Mouse (Mus musculus) spleen, postnatal 36 days (tissue): ENCODE measurements around the gene Il17rd.

Experiments
- DNase-seq, 2 experiments: peaks; one replicate each; pipeline ENCODE4 v3.0.0; 2022; ENCODE audit warnings: low spot score in 2 of 2, mixed read lengths in 1 of 2

Il17rd gene

GRCm38 (mm10) chr14:27094247-27094646 lies 55.5 kb downstream of the Il17rd start:
- DNase-seq, result no peak

GRCm38 (mm10) chr14:27096133-27096532 lies 57.4 kb downstream of the Il17rd start:
- DNase-seq, result no peak

- peak; percentile 50 to 58 for DNase-seq
These were observed 58.0 kb downstream of the Il17rd start for GRCm38 (mm10) chr14:27096779-27097178.

GRCm38 (mm10) chr14:27101735-27102134 lies 63.0 kb downstream of the Il17rd start:
- no peak for DNase-seq

DNA sequence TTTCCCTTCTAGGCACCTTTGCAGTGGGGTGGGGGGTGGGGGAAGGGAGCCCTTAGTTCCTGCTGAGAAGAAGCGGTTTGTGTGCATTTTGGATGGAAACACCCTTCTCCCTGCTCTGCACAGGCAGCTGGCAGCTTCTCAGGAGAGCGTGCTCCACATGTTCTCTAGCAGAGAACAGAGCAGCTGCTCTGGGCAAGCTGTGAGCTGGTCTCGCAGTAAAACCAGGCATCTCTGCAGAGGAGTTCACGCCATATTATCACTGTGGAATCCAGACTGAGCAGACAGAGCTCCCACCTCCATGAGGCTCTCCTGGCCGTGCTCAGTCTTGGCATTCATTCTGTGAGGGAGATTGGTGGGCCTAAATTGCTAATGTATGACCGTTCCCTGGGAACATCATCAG lies 64.0 kb downstream of the Il17rd start:
- no peak for DNase-seq

DNA sequence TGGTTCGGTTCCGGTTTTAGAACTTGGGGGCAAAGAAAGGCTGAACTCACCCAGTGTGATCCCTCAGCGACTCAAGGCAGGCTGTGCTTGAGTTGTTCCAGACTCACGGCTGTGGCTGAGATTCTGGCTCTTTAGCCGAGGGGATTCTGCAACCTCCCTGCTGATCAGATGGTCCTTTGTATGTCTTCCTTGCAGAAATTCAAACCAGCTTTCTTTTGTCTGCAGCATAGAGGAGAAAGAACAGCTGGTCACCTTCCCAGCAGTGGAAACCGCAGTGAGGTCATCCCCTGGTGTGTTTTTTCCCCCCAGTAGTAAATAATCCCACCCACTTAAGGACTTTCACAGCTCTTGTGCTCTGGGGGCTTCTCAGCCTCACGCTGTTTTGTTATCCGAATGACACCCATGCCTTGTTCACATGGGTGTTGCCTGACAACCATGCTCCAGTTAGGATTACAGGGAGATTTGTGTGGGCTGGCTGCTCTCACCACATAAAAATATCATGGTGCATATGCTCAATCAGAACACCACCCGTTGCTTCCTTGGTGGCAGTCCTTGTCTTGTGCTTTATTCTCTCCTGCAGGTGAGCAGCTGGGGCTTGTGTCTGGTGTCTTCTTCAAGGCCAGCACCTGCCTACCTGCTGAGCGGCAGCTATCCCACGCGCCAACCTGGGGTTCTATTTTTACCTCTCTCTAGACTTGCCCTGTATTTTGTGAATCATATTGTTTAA lies 67.2 kb downstream of the Il17rd start:
- DNase-seq, result no peak

- no peak for DNase-seq
These were observed 70.2 kb downstream of the Il17rd start for GRCm38 (mm10) chr14:27108748-27109504.

DNA sequence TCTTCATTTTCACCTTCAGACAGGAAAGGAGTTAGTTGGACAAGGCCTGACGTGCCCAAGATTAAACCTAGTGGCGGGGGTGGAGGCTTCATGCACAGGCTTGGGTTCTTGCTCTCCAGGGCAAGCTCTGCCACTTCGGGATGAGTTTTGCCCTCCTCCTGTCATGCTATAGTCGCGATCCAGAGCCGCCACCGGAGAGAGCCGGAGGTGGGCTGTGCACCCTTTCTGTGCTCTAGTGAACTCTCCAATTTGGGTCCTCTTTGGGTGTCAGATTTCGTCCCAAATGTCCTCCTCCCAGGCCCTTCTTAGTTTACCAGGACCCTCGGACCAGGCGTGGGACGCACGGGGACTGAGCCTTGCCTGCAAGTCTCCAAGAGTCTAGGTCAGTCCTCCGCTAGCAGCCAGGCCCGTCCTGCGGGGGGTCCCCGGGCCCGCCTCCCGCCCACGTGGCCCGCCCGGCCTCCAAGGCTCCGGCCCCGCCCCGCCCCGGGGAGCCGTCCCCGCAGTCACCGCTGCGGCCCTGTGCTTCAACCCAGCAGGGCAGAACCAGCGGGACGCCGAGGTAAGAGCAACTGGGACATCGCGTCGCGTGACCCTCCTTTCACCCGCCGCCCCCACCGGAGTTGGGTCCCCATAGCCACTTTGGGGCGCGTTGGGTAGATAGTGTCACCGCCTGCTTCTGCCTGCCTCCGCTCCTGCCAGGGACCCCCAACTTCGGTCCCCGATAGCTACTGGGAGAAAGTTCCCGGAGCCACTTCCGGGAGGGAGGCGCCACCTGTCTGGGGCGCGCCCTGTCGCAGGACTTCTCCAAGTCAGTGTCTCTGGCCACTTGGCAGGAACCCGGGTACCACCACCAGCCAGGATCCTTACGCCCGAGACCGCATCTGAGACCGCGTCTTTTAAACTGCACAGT lies 75.9 kb downstream of the Il17rd start, which contains the start of gene Arhgef3:
Arhgef3 (plus strand) TSS at position 538 of the 913 bp plus-strand sequence.
- DNase-seq, result peak; percentile 8 to 19

DNA sequence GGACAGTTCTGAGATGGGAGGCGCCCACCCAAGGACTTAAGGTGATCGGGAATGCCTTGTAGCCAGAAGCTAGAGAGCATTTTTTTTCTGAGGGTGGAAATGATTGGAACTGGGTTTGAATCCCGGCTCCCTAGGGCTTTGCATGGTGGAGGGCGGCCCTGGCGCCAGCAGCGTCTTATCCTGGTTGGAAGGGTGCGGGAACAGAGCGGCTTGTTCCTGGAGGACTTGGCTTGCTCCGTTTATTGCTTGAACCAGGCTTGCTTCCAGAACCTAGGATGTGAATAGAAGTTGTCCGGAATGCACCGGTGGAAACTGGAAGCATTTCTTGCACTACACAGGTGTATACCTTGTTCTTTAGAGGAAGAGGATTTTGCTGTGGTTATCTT lies 76.5 kb downstream of the Il17rd start:
- DNase-seq, result no peak

- DNase-seq, result no peak
These were observed 77.2 kb downstream of the Il17rd start for GRCm38 (mm10) chr14:27115991-27116390.

DNA sequence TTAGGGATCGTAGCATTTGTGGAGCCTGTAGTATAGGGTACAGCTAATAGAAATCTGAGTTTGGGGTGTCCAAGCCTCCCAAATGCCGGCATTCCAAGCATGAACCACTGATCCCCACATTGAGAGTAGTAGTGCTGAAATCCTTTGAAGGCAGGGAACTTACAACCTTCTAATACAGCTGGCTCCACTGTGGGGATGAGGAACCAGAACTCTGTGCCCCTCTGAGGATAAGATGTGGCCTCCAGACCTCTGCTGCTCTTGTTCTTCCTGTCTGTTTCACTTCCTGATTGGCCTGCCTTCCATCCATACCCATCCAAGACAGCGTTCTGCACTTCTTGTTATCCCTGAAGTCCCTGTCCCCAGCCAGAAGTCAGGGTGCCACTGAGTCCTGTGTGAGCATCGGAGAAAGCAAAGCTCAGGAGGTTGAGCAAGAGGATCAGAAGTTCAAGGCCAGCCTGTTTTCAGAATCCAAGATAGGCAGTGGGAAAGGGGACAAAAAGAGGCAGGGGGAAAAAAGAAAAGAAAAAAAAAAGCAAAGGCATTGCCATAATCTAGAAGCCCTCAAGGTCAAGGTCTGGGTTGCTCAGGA lies 77.9 kb downstream of the Il17rd start:
- no peak for DNase-seq

- DNase-seq, result no peak
These were observed 79.8 kb downstream of the Il17rd start for GRCm38 (mm10) chr14:27118546-27118945.

DNA sequence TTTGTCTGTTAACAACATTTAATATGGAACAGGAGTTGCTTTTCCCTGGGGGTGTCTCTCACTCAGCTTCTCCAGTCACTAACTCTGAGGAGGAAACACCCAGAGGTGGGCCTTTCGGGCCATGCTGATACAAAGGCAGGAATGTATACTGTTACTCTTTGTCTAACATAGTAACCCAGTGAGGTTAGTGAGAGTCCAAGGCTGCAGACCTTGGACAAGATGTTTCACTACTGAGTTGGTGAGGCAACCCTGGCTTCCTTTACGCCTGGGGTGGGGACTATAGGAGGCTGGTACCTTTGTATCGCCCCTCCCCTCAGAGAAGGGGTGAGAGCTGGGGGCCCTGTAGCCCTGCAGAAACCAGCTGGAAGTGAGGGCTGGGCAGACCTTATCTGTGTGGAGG lies 83.9 kb downstream of the Il17rd start:
- DNase-seq, result no peak

DNA sequence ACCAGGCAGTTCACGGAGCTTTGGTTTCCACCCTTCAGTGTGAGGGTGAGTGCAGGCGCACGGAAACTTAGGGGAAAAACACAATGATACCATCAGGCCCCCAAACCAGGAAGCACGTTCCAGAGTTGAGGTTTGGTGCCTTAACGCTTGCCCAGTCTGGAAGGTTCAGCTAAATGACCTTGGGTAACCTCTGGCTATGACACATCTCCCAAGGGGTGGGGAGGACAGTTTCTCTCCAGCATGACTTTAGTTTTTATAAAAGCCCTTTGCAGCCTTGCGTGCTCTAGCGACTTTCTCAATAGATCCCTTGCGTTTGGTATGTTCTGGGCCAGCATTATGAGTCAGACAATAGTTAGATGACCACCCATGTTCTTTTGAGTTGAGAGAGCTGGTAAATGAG lies 84.8 kb downstream of the Il17rd start:
- DNase-seq, result peak in 1 of 2 experiments; percentile 15

GRCm38 (mm10) chr14:27130031-27130430 lies 91.3 kb downstream of the Il17rd start:
- DNase-seq, result no peak

DNA sequence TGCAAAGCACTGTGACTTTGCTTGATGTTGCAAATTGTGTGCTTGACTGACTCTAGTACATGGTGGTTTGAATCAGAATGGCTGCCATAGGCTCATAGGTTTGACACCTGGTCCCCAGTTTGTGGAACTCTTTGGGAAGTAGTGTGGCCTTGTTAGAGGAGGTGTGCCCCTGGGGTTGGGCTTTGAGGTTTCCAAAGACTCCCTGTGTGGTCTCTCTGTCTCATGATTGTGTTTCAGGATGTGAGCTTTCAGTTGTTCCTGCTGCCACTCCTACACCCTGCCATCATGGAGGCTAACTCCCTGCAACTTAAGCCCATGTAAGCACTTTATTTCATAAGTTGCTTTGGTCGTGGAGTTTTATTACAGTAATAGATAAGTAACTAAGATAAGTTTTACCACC lies 91.9 kb downstream of the Il17rd start:
- DNase-seq, result no peak

- DNase-seq, result no peak
These were observed 92.8 kb downstream of the Il17rd start for GRCm38 (mm10) chr14:27131521-27131920.

GRCm38 (mm10) chr14:27138891-27139290 lies 100.2 kb downstream of the Il17rd start:
- DNase-seq, result no peak

- DNase-seq, result no peak
These were observed 101.2 kb downstream of the Il17rd start for GRCm38 (mm10) chr14:27139968-27140367.

- no peak for DNase-seq
These were observed 102.7 kb downstream of the Il17rd start for GRCm38 (mm10) chr14:27141486-27141885.

- DNase-seq, result no peak
These were observed 103.9 kb downstream of the Il17rd start for GRCm38 (mm10) chr14:27142680-27143079.
